Mouse (Mus musculus): ENCODE measurements at regions not wholly inside any gene's neighbourhood (a gene's known extent, or its start where the extent isn't known, plus 50 kb on each side); places are given as distances from the start of the nearest gene placed in this dataset.

- TF ChIP-seq GATA1 (IDR thresholded peaks at IDR 0.05; ENCODE audit: low read length) = no peak
- no peak for TF ChIP-seq TAL1 (IDR thresholded peaks at IDR 0.05; ENCODE audit: low read length)
These were observed 186.7 kb upstream of the Btg1 start for GRCm38 (mm10) chr10:96430142-96430541.
